Mouse (Mus musculus) forebrain, embryonic 11.5 days (tissue): ENCODE data around the gene Pld1. TPM values are rescaled to one million over a fixed set of nuclear protein-coding genes. Genes with fewer than 3 reads are reported as not detected.
"Not testable (repeated sequence)": the region's sequence is repeated elsewhere in the genome, so short reads cannot be mapped to it uniquely, and the experiment has no call there.

ENCODE experiments used
- ATAC-seq: fragments of 200-750 bp; cut with Nextera tagmentation; replicated peaks from 2 replicates; pipeline ENCODE4 v1.8.0; 2017; ENCODE audit warnings: moderate TSS enrichment; ENCODE audit not compliant: low FRiP score
- DNase-seq: peaks from one replicate; pipeline ENCODE4 v3.0.0-alpha.2; 2017; ENCODE audit warnings: low spot score
- H3K27ac ChIP-seq: fragments of 300-500 bp; sonication (generic); 2 replicates; pipeline ENCODE4 v1.5.1; 2014; ENCODE audit warnings: low read depth, low read length
- H3K27me3 ChIP-seq: fragments of 300-500 bp; sonication (generic); 2 replicates; pipeline ENCODE4 v1.6.1; 2014; ENCODE audit warnings: mild to moderate bottlenecking, low read length, mixed read lengths; ENCODE audit not compliant: control insufficient read depth, insufficient read depth
- H3K36me3 ChIP-seq: fragments of 300-500 bp; sonication (generic); 2 replicates; pipeline ENCODE4 v1.6.1; 2014; ENCODE audit warnings: mild to moderate bottlenecking, low read length, moderate library complexity, mixed read lengths; ENCODE audit not compliant: control insufficient read depth, insufficient read depth
- H3K4me1 ChIP-seq: fragments of 300-500 bp; sonication (generic); replicated peaks from 2 replicates; pipeline ENCODE4 v1.6.1; 2014; ENCODE audit warnings: low read length, mixed read lengths; ENCODE audit not compliant: control insufficient read depth, insufficient read depth
- H3K4me2 ChIP-seq: fragments of 300-500 bp; sonication (generic); 2 replicates; pipeline ENCODE4 v1.6.1; 2014; ENCODE audit warnings: low read depth, mild to moderate bottlenecking, low read length, moderate library complexity, mixed read lengths; ENCODE audit not compliant: severe bottlenecking
- H3K4me3 ChIP-seq: fragments of 300-500 bp; sonication (generic); 2 replicates; pipeline ENCODE4 v1.5.1; 2014; ENCODE audit warnings: low read depth, low read length
- H3K9ac ChIP-seq: fragments of 300-500 bp; sonication (generic); 2 replicates; pipeline ENCODE4 v1.6.1; 2014; ENCODE audit warnings: low read length
- H3K9me3 ChIP-seq: fragments of 300-500 bp; sonication (generic); 2 replicates; pipeline ENCODE4 v1.6.1; 2016; ENCODE audit warnings: low read length, mixed read lengths; ENCODE audit not compliant: control insufficient read depth
- WGBS: fragments of 180-500 bp; shearing (Covaris S2); extraction: QIAGEN DNeasy Blood & Tissue Kit; methylation state at CpG from one replicate; pipeline ENCODE4 v1.1.7; 2014; 5-methylcytosine and 5-hydroxymethylcytosine counted together
- polyA plus RNA-seq: library from polyadenylated mRNA; unstranded; fragments of >200 nt; fragmentation: Nextera tagmentation; extraction: Ambion mirVana; gene quantifications from 2 replicates; pipeline ENCODE4 v1.2.1, GENCODE M21; 2014

Gene Pld1
- polyA plus RNA-seq, 1 experiment from 2014 or later = 4.6 TPM

- DNase-seq (no peak), ATAC-seq (no peak)
- Histone ChIP-seq H3K9ac (no peak overlapping the region), H3K27ac (no peak overlapping the region), H3K9me3 (no peaks in the 10 kb centered on the region), H3K4me2 (no peak overlapping the region), H3K4me1 (peaks cover 2% of the 10 kb centered on the region; the same call in 1 of the 2 replicates), H3K4me3 (no peak overlapping the region), H3K36me3 (no peaks in the 10 kb centered on the region), H3K27me3 (peaks cover 8% of the 10 kb centered on the region)
- 66% methylated on average over 3 of the region's 3 CpGs for WGBS
These were observed 2.9 kb upstream of the Pld1 start for GRCm38 (mm10) chr3:27935644-27936043.

- H3K9me3 ChIP-seq = no peaks in the 10 kb centered on the region
- ATAC-seq (no peak), DNase-seq (no peak)
- no peak overlapping the region for H3K9ac ChIP-seq
- peaks cover 8% of the 10 kb centered on the region for H3K27me3 ChIP-seq
- H3K4me2 ChIP-seq = no peak overlapping the region
- peaks cover 2% of the 10 kb centered on the region; the same call in 1 of the 2 replicates for H3K4me1 ChIP-seq
- no peak overlapping the region for H3K27ac ChIP-seq
- WGBS = 85% methylated on average over 5 of the region's 5 CpGs
- no peak overlapping the region for H3K4me3 ChIP-seq
- no peaks in the 10 kb centered on the region for H3K36me3 ChIP-seq
These were observed 1.8 kb upstream of the Pld1 start for GRCm38 (mm10) chr3:27936731-27937130.

- Histone ChIP-seq H3K27ac (no peak overlapping the region), H3K4me2 (no peak overlapping the region; the same call in 1 of the 2 replicates), H3K9me3 (no peaks in the 10 kb centered on the region), H3K9ac (no peak overlapping the region), H3K4me1 (peaks cover 2% of the 10 kb centered on the region; the same call in 1 of the 2 replicates), H3K4me3 (no peak overlapping the region), H3K36me3 (no peaks in the 10 kb centered on the region), H3K27me3 (peaks cover 8% of the 10 kb centered on the region)
- ATAC-seq (no peak), DNase-seq (no peak)
- WGBS = 82% methylated on average over 13 of the region's 13 CpGs
These were observed 1.1 kb upstream of the Pld1 start for GRCm38 (mm10) chr3:27937144-27938110.

GRCm38 (mm10) chr3:27941634-27942033 is 3.1 kb downstream of the Pld1 start:
- peaks cover 8% of the 10 kb centered on the region for H3K27me3 ChIP-seq
- H3K4me3 ChIP-seq = no peak overlapping the region
- ATAC-seq = no peak
- H3K36me3 ChIP-seq = no peaks in the 10 kb centered on the region
- no peaks in the 10 kb centered on the region for H3K9me3 ChIP-seq
- WGBS = 90% methylated on average over 3 of the region's 3 CpGs
- DNase-seq = no peak
- no peak overlapping the region for H3K9ac ChIP-seq
- no peak overlapping the region for H3K27ac ChIP-seq
- no peak overlapping the region for H3K4me2 ChIP-seq
- H3K4me1 ChIP-seq = peaks cover 2% of the 10 kb centered on the region; the same call in 1 of the 2 replicates

- ATAC-seq (no peak), DNase-seq (no peak)
- H3K27me3 ChIP-seq = peaks cover 6% of the 10 kb centered on the region
- no peak overlapping the region for H3K9ac ChIP-seq
- H3K4me3 ChIP-seq = no peak overlapping the region
- H3K27ac ChIP-seq = no peak overlapping the region
- WGBS = 88% methylated on average over 7 of the region's 7 CpGs
- H3K36me3 ChIP-seq = no peaks in the 10 kb centered on the region
- H3K4me1 ChIP-seq = peaks cover 2% of the 10 kb centered on the region; the same call in 1 of the 2 replicates
- no peak overlapping the region for H3K4me2 ChIP-seq
- H3K9me3 ChIP-seq = no peaks in the 10 kb centered on the region
These were observed 4.5 kb downstream of the Pld1 start for GRCm38 (mm10) chr3:27942991-27943390.

GRCm38 (mm10) chr3:27945397-27945796 is 6.9 kb downstream of the Pld1 start:
- not testable (repeated sequence) for H3K27ac ChIP-seq, H3K9ac ChIP-seq, H3K27me3 ChIP-seq, H3K4me1 ChIP-seq, H3K4me3 ChIP-seq, H3K36me3 ChIP-seq, DNase-seq, H3K9me3 ChIP-seq, ATAC-seq, H3K4me2 ChIP-seq
- 82% methylated on average over 2 of the region's 2 CpGs for WGBS

GRCm38 (mm10) chr3:27949175-27949872 is 10.8 kb downstream of the Pld1 start:
- H3K36me3 ChIP-seq = no peaks in the 10 kb centered on the region
- DNase-seq = no peak
- no peak overlapping the region for H3K27ac ChIP-seq
- no peak overlapping the region for H3K4me2 ChIP-seq
- WGBS = 83% methylated on average over 5 of the region's 5 CpGs
- H3K4me1 ChIP-seq = no peaks in the 10 kb centered on the region
- no peak overlapping the region for H3K4me3 ChIP-seq
- no peak for ATAC-seq
- H3K9ac ChIP-seq = no peak overlapping the region
- H3K9me3 ChIP-seq = no peaks in the 10 kb centered on the region
- no peaks in the 10 kb centered on the region for H3K27me3 ChIP-seq

GRCm38 (mm10) chr3:27949873-27950250 is 11.4 kb downstream of the Pld1 start:
- Histone ChIP-seq H3K9ac (no peak overlapping the region), H3K36me3 (no peaks in the 10 kb centered on the region), H3K4me2 (no peak overlapping the region), H3K4me3 (no peak overlapping the region), H3K9me3 (no peaks in the 10 kb centered on the region), H3K27me3 (no peaks in the 10 kb centered on the region), H3K27ac (no peak overlapping the region), H3K4me1 (no peaks in the 10 kb centered on the region)
- 80% methylated on average over 6 of the region's 6 CpGs for WGBS
- ATAC-seq (no peak), DNase-seq (no peak)
